Comparison of ENCODE assay signal across 10 mouse cellular contexts in the genomic region with DNA sequence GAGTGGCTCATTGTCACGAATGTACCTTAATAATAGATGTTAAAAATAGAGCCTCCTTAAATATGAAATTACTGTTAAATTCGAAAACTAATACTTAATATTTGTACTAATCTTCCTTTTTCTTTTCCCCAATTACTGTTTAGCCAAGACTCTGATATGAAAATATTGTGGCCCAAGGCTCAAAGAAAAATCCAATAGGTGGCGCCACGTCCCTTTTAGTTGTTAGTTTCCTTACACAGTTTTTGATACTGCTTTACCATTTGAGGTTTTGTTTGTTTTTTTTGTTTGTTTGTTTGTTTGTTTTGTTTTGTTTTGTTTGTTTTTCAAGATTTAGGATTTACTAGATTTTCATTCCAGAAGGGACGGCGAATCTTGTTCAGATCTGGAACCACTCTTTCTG. TPM values are rescaled to one million over a fixed set of nuclear protein-coding genes. Genes with fewer than 3 reads are reported as not detected.
DNase-seq lines count a peak whose midpoint lies in the region; TF ChIP-seq lines count a peak whose summit lies in the region.
"Had no signal": no experiment of that assay in that cellular context is flagged by ENCODE, and none has a peak within 500 bp of the region (broad histone marks: within the 10 kb centered on the region; RNA-seq: fewer than 3 reads in every experiment).

No protein-coding gene starts in this region.

- no peak overlapping the region for H3K27ac ChIP-seq in layer of hippocampus, adult 2 months
- H3K27ac ChIP-seq: macrophage had no signal

- no peak overlapping the region for H3K4me3 ChIP-seq in layer of hippocampus, adult 2 months

- peak; percentile 76 for TF ChIP-seq CTCF in layer of hippocampus, adult 2 months (conservative IDR thresholded peaks at IDR 0.05)

- DNase-seq in cerebellum, postnatal 14 days = peak; percentile 33 to 64
- DNase-seq in cerebellum, adult 9-11 months = no peak
- DNase-seq in layer of hippocampus, adult 2 months (ENCODE audit: low spot score in 2 of 2) = no peak
- DNase-seq in layer of hippocampus, adult 9-11 months = no peak
- peak; percentile 33 to 46 for DNase-seq in B cell, adult 2 months
- peak; percentile 48 for DNase-seq in kidney, postnatal 14 days
- no peak for DNase-seq in thymus, adult 18-20 months
- no peak for DNase-seq in gastrocnemius, postnatal 4 days (ENCODE audit: low spot score in 2 of 2)

RNA-seq across cellular contexts. Expression of gene Fam149a, which starts 19.8 kb away (rescaled TPM):
- total RNA-seq in layer of hippocampus, adult 2 months (2021) = 10 to 100 TPM; 12.1 to 12.5 TPM
- total RNA-seq in gastrocnemius, postnatal 4 days (2021) = 1 to 10 TPM; 9.1 to 9.3 TPM
- total RNA-seq: neutrophil, adult 5-6 weeks had no signal

RNA-seq across cellular contexts. Expression of gene Cyp4v3, which starts 29.3 kb away (rescaled TPM):
- 1 to 10 TPM; 6.7 to 8.3 TPM for total RNA-seq in layer of hippocampus, adult 2 months (2021)
- 1 to 10 TPM; 1.3 to 1.6 TPM for total RNA-seq in gastrocnemius, postnatal 4 days (2021)

RNA-seq across cellular contexts. Expression of gene Tlr3, which starts 48.6 kb away (rescaled TPM):
- total RNA-seq in layer of hippocampus, adult 2 months (2021) = 10 to 100 TPM in 1 of 2 experiments, 1 to 10 TPM in 1; 7.6 to 10.5 TPM
- total RNA-seq in gastrocnemius, postnatal 4 days (2021) = 1 to 10 TPM; 3.7 to 3.8 TPM

RNA-seq across cellular contexts. Expression of gene Gm45753, which starts 54.1 kb away (rescaled TPM):
- not detected for total RNA-seq in layer of hippocampus, adult 2 months (2021)
- not detected for total RNA-seq in gastrocnemius, postnatal 4 days (2021)
- total RNA-seq: neutrophil, adult 5-6 weeks had no signal

Comparison
In these comparisons a context has a peak if more than half of its experiments do, and no peak if none do; other contexts are left out.
1. DNase-seq: peak in cerebellum, postnatal 14 days (2 of 2), B cell, adult 2 months (2 of 2) and kidney, postnatal 14 days (single experiment); none in cerebellum, adult 9-11 months (single experiment), layer of hippocampus, adult 2 months (0 of 2), layer of hippocampus, adult 9-11 months (single experiment), thymus, adult 18-20 months (0 of 2) and gastrocnemius, postnatal 4 days (0 of 2).